Mouse (Mus musculus) adipocyte (in vitro differentiated cells): ENCODE measurements around the gene Scamp4.
"Not testable (repeated sequence)": the region's sequence is repeated elsewhere in the genome, so short reads cannot be mapped to it uniquely, and the experiment has no call there.

ENCODE experiments used
- DNase-seq: peaks from one replicate; pipeline ENCODE4 v3.0.0-alpha.2; 2016; ENCODE audit warnings: low spot score

Gene Scamp4

DNA sequence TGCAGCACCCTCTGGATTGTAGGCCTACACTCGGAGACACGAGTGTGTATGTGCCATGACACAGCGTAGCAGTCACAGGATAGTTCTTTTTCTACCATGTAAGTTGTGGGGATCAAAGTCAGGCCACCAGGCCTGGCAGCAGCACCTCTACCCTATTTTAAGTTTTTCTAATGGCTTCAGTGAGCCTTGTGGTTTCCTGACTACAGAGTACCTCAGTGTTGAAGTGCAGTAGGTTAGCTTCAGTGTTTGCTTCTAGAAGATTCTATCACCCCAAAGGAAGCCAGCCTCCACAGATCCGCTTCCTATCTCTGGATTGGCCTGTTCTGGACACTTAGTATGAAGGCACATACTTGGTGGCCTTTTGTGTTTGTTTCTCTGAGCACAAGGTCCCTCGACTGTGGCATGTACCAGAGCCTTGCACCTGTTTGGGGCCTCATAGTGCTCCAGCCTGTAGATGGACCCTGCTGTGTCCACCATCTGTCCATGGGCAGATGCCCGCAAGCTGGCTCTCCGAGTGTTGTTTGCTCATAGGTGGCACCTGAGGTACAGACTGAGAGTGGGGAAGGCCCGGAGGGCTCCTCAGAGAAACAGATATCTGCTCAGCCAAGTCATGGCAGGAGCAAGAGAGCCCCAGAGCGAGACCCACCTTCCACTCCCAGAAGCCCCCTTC is 7.6 kb downstream of the Scamp4 start:
- DNase-seq: no peak

- DNase-seq: no peak
Observed at GRCm38 (mm10) chr10:80611024-80611423, 8.4 kb downstream of the Scamp4 start.

DNA sequence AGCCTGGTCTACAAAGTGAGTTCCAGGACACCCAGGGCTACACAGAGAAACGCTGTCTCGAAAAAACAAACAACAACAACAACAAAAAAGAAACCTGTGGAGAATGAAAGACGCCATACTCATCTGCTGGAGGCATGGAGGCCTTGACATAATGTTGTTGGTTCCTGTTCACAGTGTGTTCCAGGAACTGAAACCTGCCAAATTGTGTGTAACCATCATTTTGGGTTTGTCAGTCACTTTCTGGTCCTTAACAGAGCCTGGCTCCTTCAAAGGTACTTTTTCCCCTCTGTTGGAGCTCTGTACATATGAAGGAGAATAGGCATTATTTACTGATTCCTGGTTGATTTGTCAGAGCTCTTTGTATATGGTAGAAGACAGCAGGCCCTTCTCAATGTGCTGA is 9.2 kb downstream of the Scamp4 start:
- DNase-seq: no peak

GRCm38 (mm10) chr10:80613821-80614220 is 11.1 kb downstream of the Scamp4 start:
- no peak for DNase-seq

- no peak for DNase-seq
Observed at GRCm38 (mm10) chr10:80614351-80614750, 11.7 kb downstream of the Scamp4 start.

- DNase-seq: no peak
Observed at GRCm38 (mm10) chr10:80618181-80618580, 15.5 kb downstream of the Scamp4 start.

DNA sequence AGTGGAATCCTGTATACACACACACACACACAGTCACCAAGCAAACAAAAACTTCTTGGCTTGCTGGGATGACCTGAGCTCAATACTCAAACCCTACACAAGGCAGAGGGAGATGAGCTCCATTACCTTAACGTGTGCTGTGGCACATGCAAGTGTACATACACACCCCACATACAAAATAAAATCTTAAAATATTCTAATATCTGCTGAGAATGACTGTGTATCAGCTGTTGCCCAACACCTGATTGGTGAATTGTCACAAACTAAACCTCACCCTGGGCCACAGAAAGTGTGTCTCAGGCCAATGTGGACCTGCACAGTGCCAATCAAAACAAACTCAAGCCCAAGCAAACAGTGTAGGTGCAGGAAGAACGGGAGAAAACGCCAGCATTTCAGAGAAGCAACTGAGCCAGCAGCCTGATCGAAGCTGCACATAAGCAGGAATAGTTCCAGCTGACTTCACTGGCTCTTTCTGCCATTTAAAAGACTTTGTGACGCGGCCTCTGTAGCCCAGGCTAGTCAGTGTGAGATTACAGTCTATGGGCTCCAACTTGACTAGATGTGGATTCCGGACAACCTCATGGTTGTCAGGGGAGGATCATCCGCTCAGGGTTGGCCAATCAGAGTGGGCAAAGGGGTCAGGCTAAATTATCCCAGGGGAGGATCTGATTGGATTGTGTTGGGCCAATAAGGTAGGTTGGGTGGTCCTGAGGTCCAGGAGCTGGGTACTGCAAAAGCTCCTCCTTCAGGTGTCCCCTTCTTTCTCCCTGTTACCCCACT is 17.0 kb downstream of the Scamp4 start:
- DNase-seq: peak; percentile 79

- DNase-seq: no peak
Observed at GRCm38 (mm10) chr10:80620365-80620764, 17.7 kb downstream of the Scamp4 start.

DNA sequence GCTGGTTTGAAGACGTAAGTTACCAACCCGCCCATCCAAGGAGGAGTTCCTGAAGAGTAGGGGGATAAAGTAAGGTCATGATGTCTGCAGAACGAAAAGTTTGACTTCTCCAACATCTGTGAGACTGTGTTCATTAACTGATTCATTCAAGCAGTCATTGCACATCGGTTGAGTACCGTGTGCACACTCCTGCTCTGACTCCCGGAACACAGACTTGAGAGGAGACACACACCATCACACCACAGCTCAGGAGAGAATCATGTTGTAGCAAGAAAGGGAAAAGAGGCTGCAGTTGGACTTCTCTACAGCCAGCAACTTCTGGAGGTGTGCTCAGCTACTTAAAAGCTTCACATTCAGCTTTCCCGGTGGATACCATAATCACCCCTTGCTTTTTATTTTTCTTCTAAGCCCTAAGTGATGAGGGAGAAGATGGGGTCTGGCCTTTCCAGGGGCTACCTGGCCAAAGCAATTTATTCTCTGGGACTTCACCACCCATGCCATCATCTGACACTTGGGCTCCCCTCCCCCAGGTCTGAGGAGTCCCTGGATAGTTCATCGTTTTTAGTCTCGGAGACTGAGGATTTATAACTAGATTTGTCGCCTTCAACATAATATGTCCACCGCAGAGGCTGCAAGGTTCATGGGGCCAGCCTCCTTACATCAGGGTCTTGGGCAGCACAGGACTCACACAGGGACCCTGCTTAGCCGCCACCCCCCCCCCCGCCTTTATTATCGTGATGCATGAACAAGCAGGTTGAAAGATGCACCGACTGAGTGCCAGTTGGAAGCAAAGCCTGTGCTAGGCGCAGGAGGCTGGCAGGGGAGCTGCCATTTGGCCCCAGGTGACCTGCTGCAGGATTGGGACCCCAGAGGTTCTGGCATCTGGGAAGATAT is 18.4 kb downstream of the Scamp4 start:
- no peak for DNase-seq

GRCm38 (mm10) chr10:80621690-80621939 is 18.9 kb downstream of the Scamp4 start:
- DNase-seq: no peak

DNA sequence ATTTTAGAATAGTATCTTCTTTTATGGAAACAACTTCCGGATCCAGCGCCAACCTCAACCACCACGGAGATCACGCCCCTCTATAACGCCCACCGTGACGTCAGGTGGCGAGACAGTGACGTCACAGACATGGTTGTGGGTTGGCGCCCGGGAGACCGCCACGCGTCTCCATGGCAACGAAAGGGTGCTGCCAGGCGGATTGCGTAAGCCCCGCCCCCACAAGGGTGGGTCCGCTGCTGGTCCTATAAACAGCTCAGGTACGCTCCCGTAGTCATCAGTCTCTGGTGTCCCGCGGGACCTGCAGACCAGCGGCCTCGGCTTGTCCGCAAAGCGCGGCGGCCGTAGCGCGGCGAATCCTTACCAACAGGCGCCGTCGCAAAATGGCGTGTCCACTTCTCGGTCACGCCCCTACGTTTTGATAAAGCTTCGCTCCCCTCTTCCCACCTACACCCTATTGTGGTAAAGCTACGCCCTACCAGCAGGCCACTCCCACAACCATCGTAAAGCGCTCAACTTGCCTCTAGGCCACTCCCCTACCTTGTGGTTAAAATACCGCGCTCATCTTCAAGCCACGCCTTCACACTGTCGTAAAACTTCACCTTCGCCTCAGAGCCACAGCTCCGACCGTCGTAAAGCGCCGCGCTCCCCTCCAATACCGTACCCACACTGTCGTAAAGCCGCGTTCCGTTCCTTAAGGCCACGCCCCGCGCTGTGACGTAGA is 19.4 kb downstream of the Scamp4 start:
- peak; percentile 100 for DNase-seq

DNA sequence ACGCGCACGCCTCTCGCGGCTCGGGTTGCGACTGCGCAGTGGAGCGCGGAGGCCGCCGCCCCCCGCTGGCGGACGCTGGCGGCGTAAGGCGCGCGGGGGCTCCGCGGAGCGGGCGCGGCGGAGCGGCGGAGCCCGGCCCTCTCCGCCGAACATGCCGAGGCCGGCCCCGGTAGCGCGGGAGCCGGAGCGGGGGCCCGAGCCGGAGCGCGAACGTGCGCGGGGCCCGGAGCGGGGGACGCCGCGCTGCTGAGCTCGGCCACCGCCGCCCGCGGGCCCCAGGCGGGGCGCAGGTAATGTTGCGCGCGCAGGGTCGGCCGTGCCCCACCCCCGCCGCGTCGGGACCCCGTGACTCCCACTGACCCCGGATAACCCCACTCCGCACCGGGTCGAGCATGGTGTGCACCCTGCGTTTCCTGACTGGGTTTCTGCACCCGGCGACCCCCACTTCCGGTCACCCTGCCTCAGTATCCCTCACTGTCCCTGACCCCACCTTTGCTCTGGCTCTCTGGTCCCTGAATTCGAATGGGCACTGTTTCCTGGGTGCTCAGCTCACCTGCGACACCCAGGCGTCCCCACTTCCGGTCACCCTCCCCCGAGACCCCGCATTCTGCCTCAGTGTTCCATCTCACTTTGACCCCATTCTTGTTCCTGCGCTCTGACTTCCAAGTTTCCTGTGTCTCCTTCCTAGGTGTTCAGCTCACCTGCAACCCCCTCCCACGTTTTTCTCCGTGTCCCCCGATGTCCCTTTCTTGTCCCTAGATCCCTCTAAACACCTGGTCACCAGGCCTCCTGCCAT is 20.2 kb downstream of the Scamp4 start, which contains the start of gene Csnk1g2:
Gene Csnk1g2, plus strand, starts transcription at position 178 of the 796 bp plus-strand sequence.
- no peak for DNase-seq

DNA sequence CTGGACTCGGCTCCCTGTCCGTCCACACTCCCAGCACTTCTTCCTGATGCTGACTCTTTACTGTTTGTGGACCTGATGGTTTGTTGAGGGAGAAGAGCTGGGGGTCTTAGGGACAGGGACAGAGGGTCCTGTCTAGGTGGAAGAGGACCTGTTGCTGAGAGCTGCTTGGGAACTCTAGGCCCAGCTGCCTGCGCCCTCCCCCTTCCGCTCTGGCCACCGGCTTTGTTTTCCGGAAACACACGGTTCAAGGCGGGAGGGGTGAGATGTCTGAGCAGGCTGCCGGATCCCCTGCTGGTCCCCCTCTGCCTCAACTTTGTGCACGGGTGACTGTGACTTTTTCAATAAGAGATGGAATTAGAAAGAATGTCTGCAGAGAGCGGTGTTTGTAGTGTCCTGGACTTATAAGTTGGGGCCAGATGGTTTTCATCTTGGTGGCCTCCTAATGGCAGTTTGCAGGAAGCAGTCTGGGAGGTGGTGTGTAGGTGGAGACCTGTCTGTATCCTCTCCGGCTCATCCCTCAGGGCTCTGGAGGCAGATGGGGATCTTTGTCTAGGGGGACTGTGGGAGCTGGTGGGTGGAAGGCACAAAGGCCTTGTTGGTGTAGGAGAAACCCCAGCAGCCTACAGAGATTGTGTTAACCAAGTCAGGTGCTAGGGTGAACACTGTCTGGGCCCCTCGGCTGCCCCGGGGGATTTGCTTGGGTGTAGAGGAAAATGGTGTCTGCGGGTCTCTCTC is 21.0 kb downstream of the Scamp4 start:
- DNase-seq: peak; percentile 49

- DNase-seq: no peak
Observed at GRCm38 (mm10) chr10:80625764-80626163, 23.1 kb downstream of the Scamp4 start.

DNA sequence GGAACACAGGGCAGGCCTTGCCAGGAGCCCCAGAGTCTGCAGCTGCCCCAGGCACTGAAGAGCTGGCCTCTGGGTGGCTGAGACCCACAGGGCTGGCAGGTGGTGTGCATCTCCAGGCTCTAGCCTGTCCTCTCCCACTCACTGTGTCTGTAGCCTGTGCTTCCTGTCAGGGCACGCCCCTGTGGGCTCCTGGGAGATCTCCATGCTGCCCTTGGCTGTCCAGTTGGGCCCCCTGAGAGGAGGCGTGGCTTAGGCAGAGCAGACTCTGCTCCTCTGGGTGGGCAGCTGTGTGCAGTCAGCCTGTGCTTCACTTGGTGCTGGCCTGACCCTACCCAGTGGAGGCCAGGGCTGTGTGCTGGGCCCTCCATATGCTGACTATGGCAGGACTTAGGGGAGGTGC is 25.0 kb downstream of the Scamp4 start:
- no peak for DNase-seq

GRCm38 (mm10) chr10:80628925-80629324 is 26.3 kb downstream of the Scamp4 start:
- no peak for DNase-seq

DNA sequence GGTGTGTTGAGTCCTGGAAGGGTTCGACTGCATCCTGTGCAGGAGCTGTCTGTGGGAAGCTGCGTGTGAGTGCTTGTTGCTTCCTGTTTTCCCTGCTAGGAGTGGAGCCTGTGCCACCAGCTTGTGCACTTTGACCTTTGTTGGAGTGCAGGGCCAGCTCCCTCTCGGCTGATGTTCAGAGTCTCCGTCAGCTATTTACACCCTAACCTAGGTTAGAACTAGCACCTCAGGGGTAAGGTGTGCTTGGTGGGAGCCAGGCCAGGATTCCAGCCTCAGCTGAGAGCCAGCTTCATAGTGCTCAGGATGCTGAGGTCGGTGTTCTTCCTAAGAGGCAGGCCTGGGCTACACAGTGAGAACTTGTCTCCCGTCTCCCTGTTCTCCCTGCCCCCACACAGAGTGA is 32.7 kb downstream of the Scamp4 start:
- no peak for DNase-seq

DNA sequence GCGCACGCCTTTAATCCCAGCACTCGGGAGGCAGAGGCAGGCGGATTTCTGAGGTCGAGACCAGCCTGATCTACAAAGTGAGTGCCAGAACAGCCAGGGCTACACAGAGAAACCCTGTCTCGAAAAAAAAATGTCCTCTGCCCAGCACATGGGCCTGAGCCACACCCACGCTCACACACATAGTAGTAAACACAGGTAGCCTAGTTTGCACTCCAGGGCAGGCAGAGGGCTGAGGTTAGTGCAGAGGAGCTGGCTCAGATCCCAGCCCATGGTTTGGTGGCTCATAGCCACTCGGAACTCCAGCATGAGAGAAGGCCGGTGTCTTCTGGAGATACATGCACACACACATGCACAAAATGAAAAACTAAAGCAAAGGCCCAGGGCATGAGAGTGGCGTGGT is 44.3 kb downstream of the Scamp4 start:
- DNase-seq: no peak

- DNase-seq: not testable (repeated sequence)
Observed at GRCm38 (mm10) chr10:80649910-80650309, 47.2 kb downstream of the Scamp4 start.

DNA sequence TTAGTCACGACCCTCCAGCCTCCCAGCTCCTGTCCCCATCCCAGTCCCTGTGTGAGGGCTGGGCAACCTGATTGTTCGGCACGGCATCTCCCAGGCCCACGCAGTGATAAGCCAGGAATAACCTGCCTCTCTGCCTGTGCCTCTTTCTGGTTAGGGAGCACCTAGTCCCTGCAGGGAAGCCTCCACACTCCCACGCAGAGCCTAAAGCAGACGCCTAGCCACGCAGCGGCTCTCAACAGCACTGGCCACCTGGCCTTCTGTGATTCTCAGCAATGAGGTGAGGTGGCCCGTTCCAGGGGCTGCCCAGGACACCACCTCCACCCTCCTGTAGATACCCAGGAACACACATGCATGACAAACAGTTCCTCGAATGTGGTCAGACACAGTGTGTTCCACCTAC is 47.7 kb downstream of the Scamp4 start:
- DNase-seq: no peak
